Mouse (Mus musculus): Measurements from ENCODE around the gene Elane. TPM values are rescaled to one million over a fixed set of nuclear protein-coding genes. Genes with fewer than 3 reads are reported as not detected.

The Elane gene
- 0.13 and 0.16 TPM in 2 replicates for polyA plus RNA-seq (2015; fragmentation: Nextera tagmentation; extraction: Ambion mirVana)

DNA sequence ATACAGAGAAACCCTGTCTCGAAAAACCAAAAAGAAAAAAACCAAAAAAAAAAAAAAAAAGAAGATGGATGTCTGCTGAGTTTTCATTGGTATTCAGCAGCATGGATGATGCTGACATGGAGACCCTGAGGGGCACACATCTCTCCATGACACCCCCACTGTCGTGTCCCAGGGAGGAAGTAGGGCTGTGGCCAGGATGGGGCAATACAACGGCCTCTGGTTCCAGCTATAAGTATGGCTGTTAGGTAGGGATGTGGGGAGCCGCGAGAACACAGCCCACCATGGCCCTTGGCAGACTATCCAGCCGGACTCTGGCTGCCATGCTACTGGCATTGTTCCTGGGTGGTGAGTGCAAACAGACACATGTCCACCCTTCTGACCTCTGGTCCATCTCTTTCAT lies at the start of gene Elane:
Gene Elane (plus strand): TSS at position 194 of the 400 bp plus-strand sequence.

DNA sequence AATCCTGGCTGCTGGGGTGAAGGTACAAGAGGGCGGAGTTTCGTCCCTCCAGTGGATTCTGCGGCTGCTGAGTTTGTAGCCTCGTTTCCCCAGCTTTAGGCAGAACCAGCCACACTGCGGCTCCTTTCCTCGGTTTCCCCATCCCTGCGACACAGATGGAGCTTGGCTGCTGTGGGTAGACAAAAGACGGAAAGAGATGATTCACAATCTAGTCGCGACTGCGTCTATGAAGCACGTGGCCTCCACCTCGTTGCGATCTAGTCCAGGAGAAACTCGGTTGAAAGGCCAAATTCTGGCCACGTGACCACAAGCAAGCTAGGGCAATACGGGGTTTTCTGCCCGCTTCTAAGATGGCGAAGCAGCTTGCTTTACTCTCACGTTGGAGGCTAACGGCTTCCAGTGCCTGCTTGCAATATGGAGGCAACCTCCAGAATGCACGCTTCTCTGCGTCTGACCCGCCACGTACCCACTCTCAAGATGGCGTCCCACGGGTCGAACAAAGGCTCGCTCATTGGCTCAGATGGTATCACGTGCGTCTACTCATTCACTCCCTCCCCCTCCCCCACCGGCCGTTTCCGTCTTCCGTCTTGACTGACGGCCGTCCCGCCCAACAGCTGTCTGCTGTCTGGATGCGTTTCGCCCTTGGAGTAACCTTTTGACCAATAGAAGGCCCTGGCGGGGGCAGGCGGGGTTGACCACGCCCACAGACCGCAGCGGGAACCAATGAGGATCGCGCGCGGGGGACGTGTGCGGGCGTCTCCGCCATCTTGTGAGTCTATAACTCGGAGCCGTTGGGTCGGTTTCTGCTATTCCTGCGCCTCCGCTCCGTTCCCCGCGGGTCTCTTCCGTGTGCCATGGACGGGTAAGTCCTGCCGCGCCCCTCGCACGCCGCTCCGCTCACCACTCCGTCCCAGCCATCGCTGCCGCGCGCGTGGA lies 31.9 kb upstream of the Elane start, which contains the start of gene Ptbp1:
Gene Ptbp1 (plus strand): TSS at position 568 of the 936 bp plus-strand sequence.

DNA sequence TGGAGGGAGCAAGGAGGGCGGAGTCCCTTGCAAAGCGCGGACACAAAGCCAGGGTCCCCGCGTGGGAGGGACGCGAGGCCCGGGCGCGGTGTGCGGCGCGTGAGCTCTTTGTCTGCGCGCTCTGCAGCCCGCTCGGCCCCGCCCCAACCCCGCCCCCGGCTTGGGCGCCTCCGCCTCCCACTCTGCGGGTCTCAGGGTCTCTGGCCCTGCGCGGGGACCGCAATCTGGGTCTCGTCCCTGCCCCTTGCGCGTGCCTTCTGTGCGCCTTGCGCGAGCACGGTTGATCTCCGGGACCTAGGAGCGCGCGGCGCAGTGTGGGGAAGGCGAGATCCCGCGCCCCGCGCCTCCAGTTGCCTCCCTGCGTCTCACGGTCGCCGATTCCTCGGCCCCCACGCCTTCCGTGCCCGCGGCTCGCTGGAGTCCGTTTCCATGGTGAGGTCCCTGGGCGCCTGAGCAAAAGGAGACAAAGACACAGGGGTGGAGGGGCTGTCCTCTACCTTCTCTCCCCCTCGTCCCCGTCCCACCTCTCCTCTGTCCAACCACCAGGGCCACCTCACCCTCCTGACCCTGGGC lies 11.7 kb upstream of the Elane start, which contains the start of the genes Prtn3 and Plppr3:
Gene Prtn3 (plus strand): TSS at position 187 of the 573 bp plus-strand sequence.
Gene Plppr3 (minus strand): TSS at position 345 of the 573 bp plus-strand sequence.

DNA sequence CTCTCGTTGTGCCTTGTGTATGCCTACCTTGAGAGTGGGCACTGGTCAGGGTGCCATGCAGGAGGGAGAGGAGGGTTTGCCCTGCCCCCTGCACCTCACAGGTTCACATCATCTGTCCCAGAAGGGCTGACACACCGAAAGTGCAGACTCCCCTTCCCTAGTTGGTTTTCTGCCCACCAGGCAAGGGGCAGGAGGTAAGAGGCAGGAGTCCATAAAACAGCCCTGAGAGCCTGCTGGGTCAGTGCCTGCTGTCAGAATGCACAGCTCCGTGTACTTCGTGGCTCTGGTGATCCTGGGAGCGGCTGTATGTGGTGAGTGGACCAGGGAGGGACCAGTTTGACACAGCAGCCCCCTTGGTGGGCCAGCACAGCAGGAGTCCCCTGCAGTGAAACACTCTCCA lies 4.6 kb downstream of the Elane start, which contains the start of gene Cfd:
Gene Cfd (plus strand): TSS at position 184 of the 400 bp plus-strand sequence.

DNA sequence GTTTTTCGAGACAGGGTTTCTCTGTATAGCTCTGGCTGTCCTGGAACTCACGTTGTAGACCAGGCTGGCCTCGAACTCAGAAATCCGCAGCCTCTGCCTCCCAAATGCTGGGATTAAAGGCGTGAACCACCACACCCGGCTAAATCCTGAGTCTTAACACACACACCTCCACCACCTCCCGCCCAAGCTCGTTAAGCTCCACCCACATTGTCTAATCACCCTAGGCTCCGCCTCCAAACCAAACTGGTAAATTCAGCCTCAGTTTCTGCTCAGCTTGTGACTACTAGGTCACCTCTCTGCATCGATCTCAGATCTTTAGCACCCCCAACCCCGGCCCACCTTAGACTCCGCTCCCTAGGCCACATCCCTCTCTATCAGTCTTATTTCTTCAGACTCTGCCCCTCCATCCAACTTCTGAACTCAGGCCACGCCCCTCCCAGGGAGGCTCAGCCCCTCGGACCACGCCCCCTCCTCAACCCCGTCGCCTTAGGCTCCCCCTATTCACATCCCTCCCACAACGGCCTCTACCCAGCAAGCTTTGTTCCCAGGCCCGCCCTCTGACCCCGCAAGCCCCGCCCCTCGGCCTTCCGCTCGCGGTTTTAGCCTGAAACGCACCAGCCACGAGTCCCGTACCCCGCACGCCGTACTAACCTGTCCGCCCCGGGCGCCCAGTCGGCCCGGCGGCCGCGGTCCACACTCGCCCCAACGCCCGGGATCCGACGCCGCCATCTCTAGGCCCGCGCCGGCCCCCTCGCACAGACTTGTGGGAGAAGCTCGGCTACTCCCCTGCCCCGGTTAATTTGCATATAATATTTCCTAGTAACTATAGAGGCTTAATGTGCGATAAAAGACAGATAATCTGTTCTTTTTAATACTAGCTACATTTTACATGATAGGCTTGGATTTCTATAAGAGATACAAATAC lies 22.4 kb downstream of the Elane start, which contains the start of gene Med16:
Gene Med16 (minus strand): TSS at position 757 of the 925 bp plus-strand sequence.

DNA sequence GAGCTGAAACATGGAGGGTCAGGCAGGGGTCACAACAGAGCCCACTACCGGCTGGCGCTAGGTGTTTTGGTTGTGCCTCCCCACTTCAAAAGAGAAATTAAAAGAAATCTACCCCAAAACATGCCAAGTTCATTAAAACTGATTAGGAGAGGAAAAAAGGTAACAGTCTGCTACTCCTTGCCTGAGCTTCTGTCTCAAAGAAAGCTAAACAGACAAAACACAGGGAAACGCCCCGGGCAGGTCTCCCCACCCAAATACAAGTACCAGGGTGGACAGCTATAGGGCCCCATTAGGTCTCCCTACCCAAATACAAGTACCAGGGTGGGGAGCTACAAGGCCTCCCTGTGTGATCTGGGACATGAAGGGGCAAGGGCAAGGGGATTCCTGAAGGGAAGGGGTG lies 24.5 kb downstream of the Elane start, which contains the start of gene Gm26602:
Gene Gm26602 (plus strand): TSS at position 301 of the 400 bp plus-strand sequence.

DNA sequence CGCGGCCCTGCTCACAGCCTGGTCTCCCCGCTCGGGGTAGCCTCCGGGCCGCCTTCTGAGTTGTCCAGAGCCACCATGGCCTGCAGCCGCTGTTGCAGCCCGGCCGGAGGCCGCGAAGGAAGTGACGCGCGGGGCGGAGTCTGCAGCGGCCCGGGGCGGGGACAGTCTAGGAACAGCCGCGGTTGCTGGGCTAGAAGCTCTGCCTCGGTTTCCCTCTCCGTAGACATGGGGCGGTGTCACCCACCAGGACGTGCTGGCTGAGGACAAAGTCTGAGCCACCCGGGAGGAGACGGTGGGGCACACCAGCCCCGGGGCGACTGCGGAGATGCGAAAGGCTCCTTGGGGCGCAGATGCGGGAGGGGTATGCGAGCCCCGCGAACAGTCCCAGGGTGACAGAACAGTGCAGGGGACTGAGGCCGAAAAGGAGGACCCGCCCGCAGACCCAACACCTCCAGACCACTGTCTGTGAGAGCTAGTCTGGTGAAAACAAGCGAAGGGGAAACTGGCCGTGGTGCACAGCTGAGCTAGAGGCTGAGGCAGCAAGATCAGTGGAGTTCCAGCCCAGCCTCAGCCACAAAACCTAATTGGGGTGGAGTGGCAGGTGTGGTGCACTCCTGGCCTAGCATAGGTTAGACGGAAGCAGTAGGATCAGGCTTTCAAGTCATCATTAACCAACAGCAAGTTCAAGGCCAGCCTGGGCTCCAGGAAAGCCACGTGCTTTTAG lies 30.9 kb downstream of the Elane start, which contains the start of gene Kiss1r:
Gene Kiss1r (plus strand): TSS at position 164 of the 724 bp plus-strand sequence.

DNA sequence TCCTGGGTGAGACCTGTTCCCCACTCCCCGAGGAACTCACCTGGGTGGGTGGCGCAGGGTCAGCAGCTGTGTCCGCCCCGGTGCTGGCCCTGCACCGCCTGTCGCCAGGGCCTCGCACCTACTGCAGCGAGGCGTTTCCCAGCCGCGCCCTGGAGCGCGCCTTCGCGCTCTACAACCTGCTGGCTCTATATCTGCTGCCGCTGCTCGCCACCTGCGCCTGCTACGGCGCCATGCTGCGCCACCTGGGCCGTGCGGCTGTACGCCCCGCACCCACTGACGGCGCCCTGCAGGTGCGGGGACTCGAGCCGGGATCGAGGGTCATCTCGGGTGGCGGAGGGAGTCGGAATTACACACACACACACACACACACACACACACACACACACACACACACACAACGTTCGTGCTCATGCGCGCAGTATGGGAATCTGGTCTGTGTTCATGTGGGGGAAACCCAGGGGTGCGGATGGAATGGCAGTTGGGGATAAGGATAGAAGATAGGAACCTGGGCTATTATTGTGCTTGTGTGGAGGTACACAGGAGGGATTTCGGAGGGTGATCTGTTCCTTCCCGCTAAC lies 35.0 kb downstream of the Elane start, which contains the start of gene R3hdm4:
Gene R3hdm4 (minus strand): TSS at position 251 of the 578 bp plus-strand sequence.

DNA sequence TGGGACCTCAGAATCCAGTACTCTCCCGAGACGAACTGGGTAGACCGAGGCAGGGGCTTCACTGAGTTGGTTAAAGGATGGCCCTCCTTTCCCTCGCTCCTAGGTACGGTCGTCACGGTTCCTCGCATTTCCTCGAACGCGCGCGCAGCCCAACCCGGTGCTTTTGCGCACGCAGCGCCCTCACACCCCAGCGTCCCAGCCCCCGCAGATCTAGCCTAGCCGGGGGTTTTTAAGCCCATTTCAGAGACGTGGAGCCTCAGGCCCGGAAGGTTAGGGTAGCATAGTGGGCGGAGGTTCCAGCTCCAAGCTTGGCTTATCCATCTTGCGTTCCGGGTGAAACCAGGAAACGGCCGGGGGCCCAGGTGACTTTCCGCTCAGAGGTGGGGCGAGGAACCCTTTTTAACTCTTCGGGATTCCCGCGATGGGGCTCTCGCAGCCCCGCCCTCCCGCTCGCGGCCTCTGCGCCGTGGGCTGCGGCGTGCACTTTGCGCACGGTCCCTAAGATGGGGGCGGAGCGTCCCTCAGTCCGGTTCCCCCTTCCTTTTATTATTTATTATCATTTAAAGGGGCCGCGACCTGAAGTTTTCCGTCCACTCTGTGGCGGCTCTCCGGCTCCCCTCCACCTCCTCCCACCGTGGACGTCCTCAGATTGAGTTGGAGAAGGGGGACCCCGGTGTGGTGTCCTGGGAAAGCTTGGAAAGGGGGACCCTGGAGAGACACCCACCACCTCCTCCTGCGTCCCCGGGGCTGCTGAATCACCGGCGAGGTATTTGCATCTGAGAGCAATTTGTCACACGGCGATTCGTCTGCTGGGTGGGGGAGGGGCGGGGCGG lies 40.7 kb downstream of the Elane start, which contains the start of gene Arid3a:
Gene Arid3a (plus strand): TSS at position 553 of the 833 bp plus-strand sequence.

Small RNAs within 50 kb of the gene (microRNA-seq; reads per million reads assigned to microRNA genes)
- gene Mir6910: not detected

Other genes starting within 250 kb of the Elane start
- 2.1 and 2.5 TPM in 2 replicates for gene Shc2, start 248.3 kb upstream of the Elane start, polyA plus RNA-seq (2015; fragmentation: Nextera tagmentation; extraction: Ambion mirVana)
- gene Odf3l2, start 240.5 kb upstream of the Elane start, polyA plus RNA-seq (2015; fragmentation: Nextera tagmentation; extraction: Ambion mirVana): not detected in 2 replicates
- 0.35 and 0.39 TPM in 2 replicates for gene Madcam1, start 221.7 kb upstream of the Elane start, polyA plus RNA-seq (2015; fragmentation: Nextera tagmentation; extraction: Ambion mirVana)
- 47.4 and 51.3 TPM in 2 replicates for gene Tpgs1, start 216.9 kb upstream of the Elane start, polyA plus RNA-seq (2015; fragmentation: Nextera tagmentation; extraction: Ambion mirVana)
- gene Cdc34, start 204.1 kb upstream of the Elane start, polyA plus RNA-seq (2015; fragmentation: Nextera tagmentation; extraction: Ambion mirVana): 63.7 and 68.6 TPM in 2 replicates
- gene Gzmm, start 197.2 kb upstream of the Elane start, polyA plus RNA-seq (2015; fragmentation: Nextera tagmentation; extraction: Ambion mirVana): 0.16 and 0.48 TPM in 2 replicates
- gene Bsg, start 181.8 kb upstream of the Elane start, polyA plus RNA-seq (2015; fragmentation: Nextera tagmentation; extraction: Ambion mirVana): 812 and 845 TPM in 2 replicates
- gene Hcn2, start 169.6 kb upstream of the Elane start, polyA plus RNA-seq (2015; fragmentation: Nextera tagmentation; extraction: Ambion mirVana): 0.06 and 0.08 TPM in 2 replicates
- gene Polrmt, start 139.7 kb upstream of the Elane start, polyA plus RNA-seq (2015; fragmentation: Nextera tagmentation; extraction: Ambion mirVana): 14.4 and 14.7 TPM in 2 replicates
- gene Fgf22, start 131.2 kb upstream of the Elane start, polyA plus RNA-seq (2015; fragmentation: Nextera tagmentation; extraction: Ambion mirVana): 0.24 and 0.28 TPM in 2 replicates
- 50.7 and 60.7 TPM in 2 replicates for gene Rnf126, start 119.3 kb upstream of the Elane start, polyA plus RNA-seq (2015; fragmentation: Nextera tagmentation; extraction: Ambion mirVana)
- 69.7 and 87.0 TPM in 2 replicates for gene Fstl3, start 109.0 kb upstream of the Elane start, polyA plus RNA-seq (2015; fragmentation: Nextera tagmentation; extraction: Ambion mirVana)
- gene Prss57, start 95.3 kb upstream of the Elane start, polyA plus RNA-seq (2015; fragmentation: Nextera tagmentation; extraction: Ambion mirVana): 0.12 TPM in 1 of 2 replicates, not detected in the other
- gene Palm, start 92.7 kb upstream of the Elane start, polyA plus RNA-seq (2015; fragmentation: Nextera tagmentation; extraction: Ambion mirVana): 39.7 and 44.2 TPM in 2 replicates
- gene Misp, start 65.3 kb upstream of the Elane start, polyA plus RNA-seq (2015; fragmentation: Nextera tagmentation; extraction: Ambion mirVana): 1.6 and 2.9 TPM in 2 replicates
- 109 and 124 TPM in 2 replicates for gene Ptbp1, start 31.8 kb upstream of the Elane start, polyA plus RNA-seq (2015; fragmentation: Nextera tagmentation; extraction: Ambion mirVana)
- gene Prtn3, start 11.8 kb upstream of the Elane start, polyA plus RNA-seq (2015; fragmentation: Nextera tagmentation; extraction: Ambion mirVana): 2.3 and 8.8 TPM in 2 replicates
- gene Plppr3, start 11.6 kb upstream of the Elane start, polyA plus RNA-seq (2015; fragmentation: Nextera tagmentation; extraction: Ambion mirVana): 2.2 TPM in 2 replicates
- gene Cfd, start 4.6 kb downstream of the Elane start, polyA plus RNA-seq (2015; fragmentation: Nextera tagmentation; extraction: Ambion mirVana): 0.18 TPM in 1 of 2 replicates, not detected in the other
- gene Med16, start 22.7 kb downstream of the Elane start, polyA plus RNA-seq (2015; fragmentation: Nextera tagmentation; extraction: Ambion mirVana): 33.5 and 34.4 TPM in 2 replicates
- gene Gm26602, start 24.6 kb downstream of the Elane start, polyA plus RNA-seq (2015; fragmentation: Nextera tagmentation; extraction: Ambion mirVana): not detected in 2 replicates
- gene Kiss1r, start 30.7 kb downstream of the Elane start, polyA plus RNA-seq (2015; fragmentation: Nextera tagmentation; extraction: Ambion mirVana): 1.2 and 1.3 TPM in 2 replicates
- gene R3hdm4, start 35.0 kb downstream of the Elane start, polyA plus RNA-seq (2015; fragmentation: Nextera tagmentation; extraction: Ambion mirVana): 125 and 126 TPM in 2 replicates
- gene Arid3a, start 40.8 kb downstream of the Elane start, polyA plus RNA-seq (2015; fragmentation: Nextera tagmentation; extraction: Ambion mirVana): 4.0 TPM in 2 replicates
- 52.5 and 55.6 TPM in 2 replicates for gene Wdr18, start 73.9 kb downstream of the Elane start, polyA plus RNA-seq (2015; fragmentation: Nextera tagmentation; extraction: Ambion mirVana)
- 0.07 and 0.13 TPM in 2 replicates for gene Grin3b, start 84.5 kb downstream of the Elane start, polyA plus RNA-seq (2015; fragmentation: Nextera tagmentation; extraction: Ambion mirVana)
- 15.3 and 18.7 TPM in 2 replicates for gene Tmem259, start 98.1 kb downstream of the Elane start, polyA plus RNA-seq (2015; fragmentation: Nextera tagmentation; extraction: Ambion mirVana)
- 662 and 733 TPM in 2 replicates for gene Cnn2, start 102.3 kb downstream of the Elane start, polyA plus RNA-seq (2015; fragmentation: Nextera tagmentation; extraction: Ambion mirVana)
- gene Abca7, start 110.2 kb downstream of the Elane start, polyA plus RNA-seq (2015; fragmentation: Nextera tagmentation; extraction: Ambion mirVana): 2.9 and 3.0 TPM in 2 replicates
- gene Arhgap45, start 130.4 kb downstream of the Elane start, polyA plus RNA-seq (2015; fragmentation: Nextera tagmentation; extraction: Ambion mirVana): 5.5 and 10.3 TPM in 2 replicates
- 94.2 and 108 TPM in 2 replicates for gene Polr2e, start 153.5 kb downstream of the Elane start, polyA plus RNA-seq (2015; fragmentation: Nextera tagmentation; extraction: Ambion mirVana)
- 724 and 745 TPM in 2 replicates for gene Gpx4, start 160.9 kb downstream of the Elane start, polyA plus RNA-seq (2015; fragmentation: Nextera tagmentation; extraction: Ambion mirVana)
- gene Sbno2, start 219.3 kb downstream of the Elane start, polyA plus RNA-seq (2015; fragmentation: Nextera tagmentation; extraction: Ambion mirVana): 14.6 and 18.7 TPM in 2 replicates
- gene Stk11, start 229.6 kb downstream of the Elane start, polyA plus RNA-seq (2015; fragmentation: Nextera tagmentation; extraction: Ambion mirVana): 11.9 and 12.4 TPM in 2 replicates